Mouse (Mus musculus) cortical plate, adult 2 months (tissue): ENCODE data around the gene Mc1r. TPM values are rescaled to one million over a fixed set of nuclear protein-coding genes. Genes with fewer than 3 reads are reported as not detected.

Experiments used
- H3K27ac ChIP-seq: fragments of 200-500 bp; 2 replicates; pipeline ENCODE4 v1.5.1; 2012; ENCODE audit warnings: low read length, control low read depth, inconsistent platforms; ENCODE audit not compliant: insufficient read depth
- H3K4me1 ChIP-seq: fragments of 200-500 bp; 2 replicates; pipeline ENCODE4 v1.6.1; 2011; ENCODE audit warnings: low read length; ENCODE audit not compliant: control insufficient read depth, insufficient read depth
- H3K4me3 ChIP-seq: fragments of 200-500 bp; 2 replicates; pipeline ENCODE4 v1.5.1; 2011; ENCODE audit warnings: mild to moderate bottlenecking, low read length, control low read depth; ENCODE audit not compliant: insufficient read depth
- CTCF ChIP-seq: fragments of 200-500 bp; IDR thresholded peaks from 2 replicates; pipeline ENCODE4 v1.5.1; 2011; ENCODE audit warnings: mild to moderate bottlenecking, control low read depth, low read length; ENCODE audit not compliant: insufficient read depth; ENCODE audit errors: extremely low read depth
- POLR2A ChIP-seq: fragments of 200-500 bp; IDR thresholded peaks from 2 replicates; pipeline ENCODE4 v1.6.1; 2011; ENCODE audit warnings: mild to moderate bottlenecking, low read length, control low read depth; ENCODE audit not compliant: insufficient read depth; ENCODE audit errors: extremely low read depth
- polyA plus RNA-seq: library from polyadenylated mRNA; depleted of rRNA; stranded (reverse); fragments of >200 nt; gene quantifications from 2 replicates; pipeline ENCODE4 v1.2.3, GENCODE M21; 2012

Mc1r gene
- polyA plus RNA-seq, 1 experiment, result 0.02 TPM

DNA sequence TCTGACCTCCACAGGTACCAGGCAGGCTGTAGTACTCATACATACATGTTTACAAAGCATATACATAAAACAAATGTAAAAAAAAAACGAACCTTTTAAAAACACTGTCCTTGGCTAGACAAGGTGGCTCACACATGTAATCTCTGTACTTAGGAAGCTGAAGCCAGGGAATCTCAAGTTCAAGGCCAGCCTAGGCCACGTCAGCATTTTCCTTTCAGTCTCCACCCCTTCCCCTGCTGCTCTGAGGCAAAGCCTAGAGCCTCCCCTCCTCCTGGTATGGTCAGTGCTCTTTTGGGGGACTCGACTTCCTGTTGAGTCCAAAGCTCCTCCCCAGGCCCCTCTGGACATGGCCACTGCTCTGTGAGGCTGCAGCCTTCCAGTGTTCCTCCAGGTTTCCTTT lies 19.9 kb upstream of the Mc1r start:
- no peak for TF ChIP-seq CTCF
- TF ChIP-seq POLR2A, result no peak
- Histone ChIP-seq H3K4me1 (no peaks in the 10 kb centered on the region), H3K27ac (no peak overlapping the region), H3K4me3 (no peak overlapping the region)

DNA sequence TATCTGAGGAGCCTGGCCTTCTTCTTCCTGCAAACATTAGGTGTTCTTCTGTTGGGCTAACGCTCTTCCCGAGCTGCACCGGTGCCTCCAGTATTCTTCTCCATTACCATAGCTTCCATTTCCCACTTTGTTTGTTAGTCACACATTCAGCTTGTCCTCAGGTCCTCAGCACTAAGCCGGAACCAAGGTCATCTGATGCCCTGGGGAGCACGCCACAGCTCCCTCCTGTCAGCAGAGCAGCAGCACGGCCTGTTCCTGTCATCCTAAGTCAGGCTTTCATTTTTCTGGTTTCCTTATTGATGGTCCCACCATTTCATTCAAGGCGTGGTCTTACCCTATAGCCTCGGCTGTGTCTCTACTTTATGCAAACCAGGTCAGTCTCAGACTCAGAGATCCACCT lies 19.1 kb upstream of the Mc1r start:
- TF ChIP-seq POLR2A, result no peak
- no peak for TF ChIP-seq CTCF
- H3K27ac ChIP-seq, result no peak overlapping the region
- no peaks in the 10 kb centered on the region for H3K4me1 ChIP-seq
- no peak overlapping the region for H3K4me3 ChIP-seq

DNA sequence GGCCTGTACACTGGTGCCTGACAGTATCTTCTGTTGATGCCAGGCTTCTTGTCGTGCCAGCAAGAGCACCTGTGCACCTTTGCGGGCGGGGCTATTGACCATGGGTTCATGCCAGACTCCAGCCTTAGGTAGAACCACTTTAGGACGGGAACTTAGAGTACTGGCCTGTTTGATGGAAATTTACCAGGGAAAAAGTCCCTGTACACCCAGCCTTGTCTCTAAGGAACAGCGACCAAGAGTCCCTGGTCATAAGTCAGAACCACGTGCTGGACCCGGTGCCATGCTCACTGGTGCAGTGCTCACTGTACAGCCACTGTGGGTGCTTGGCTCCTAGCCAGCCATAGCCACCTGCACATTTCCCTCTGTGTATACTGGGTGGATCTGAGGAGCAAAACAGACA lies 17.9 kb upstream of the Mc1r start:
- Histone ChIP-seq H3K27ac (no peak overlapping the region), H3K4me3 (no peak overlapping the region), H3K4me1 (no peaks in the 10 kb centered on the region)
- TF ChIP-seq CTCF (no peak), POLR2A (no peak)

DNA sequence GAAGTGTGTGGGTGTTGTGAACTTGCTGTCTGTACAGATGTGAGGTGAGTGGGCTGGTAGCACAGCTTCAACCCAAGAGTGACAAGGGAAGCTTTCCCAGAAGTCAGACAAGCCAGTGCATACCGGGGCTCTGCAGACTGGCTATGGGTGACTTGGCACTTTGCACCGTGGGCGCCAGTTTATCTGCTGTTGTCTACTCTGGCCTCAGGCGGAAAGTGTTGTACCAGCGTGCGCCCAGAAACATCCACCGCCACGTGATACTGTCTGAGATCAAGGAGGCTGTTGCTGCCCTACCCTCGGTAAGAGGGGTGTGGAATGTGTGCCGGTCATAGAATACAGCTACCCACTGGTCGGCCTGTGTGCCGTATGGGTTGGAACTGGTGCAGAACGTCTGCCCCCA lies 8.6 kb upstream of the Mc1r start:
- no peak overlapping the region for H3K27ac ChIP-seq
- TF ChIP-seq POLR2A (no peak), CTCF (no peak)
- no peaks in the 10 kb centered on the region; the same call in 1 of the 2 replicates for H3K4me1 ChIP-seq
- H3K4me3 ChIP-seq, result no peak overlapping the region

DNA sequence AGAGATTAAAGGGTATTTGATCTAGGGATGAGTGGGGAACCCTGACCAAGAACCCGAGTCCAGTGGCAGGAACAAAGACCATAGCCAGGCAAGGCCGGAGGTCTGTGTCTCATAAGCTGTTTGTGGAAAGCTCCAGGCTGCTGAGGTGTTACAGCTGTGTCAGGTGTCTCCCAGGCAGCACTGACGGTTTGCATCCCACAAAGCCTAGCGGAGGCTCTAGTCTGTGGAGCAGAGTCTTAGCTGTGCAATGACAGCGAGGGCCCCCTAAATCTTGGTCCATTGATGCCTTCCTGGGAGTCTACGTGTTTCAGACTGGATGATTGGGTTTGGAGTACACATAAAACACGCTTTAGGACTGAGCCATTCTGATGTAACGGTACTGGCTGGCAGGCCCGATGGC lies 5.0 kb upstream of the Mc1r start:
- TF ChIP-seq CTCF, result no peak
- no peak for TF ChIP-seq POLR2A
- no peak overlapping the region for H3K27ac ChIP-seq
- no peak overlapping the region for H3K4me3 ChIP-seq

DNA sequence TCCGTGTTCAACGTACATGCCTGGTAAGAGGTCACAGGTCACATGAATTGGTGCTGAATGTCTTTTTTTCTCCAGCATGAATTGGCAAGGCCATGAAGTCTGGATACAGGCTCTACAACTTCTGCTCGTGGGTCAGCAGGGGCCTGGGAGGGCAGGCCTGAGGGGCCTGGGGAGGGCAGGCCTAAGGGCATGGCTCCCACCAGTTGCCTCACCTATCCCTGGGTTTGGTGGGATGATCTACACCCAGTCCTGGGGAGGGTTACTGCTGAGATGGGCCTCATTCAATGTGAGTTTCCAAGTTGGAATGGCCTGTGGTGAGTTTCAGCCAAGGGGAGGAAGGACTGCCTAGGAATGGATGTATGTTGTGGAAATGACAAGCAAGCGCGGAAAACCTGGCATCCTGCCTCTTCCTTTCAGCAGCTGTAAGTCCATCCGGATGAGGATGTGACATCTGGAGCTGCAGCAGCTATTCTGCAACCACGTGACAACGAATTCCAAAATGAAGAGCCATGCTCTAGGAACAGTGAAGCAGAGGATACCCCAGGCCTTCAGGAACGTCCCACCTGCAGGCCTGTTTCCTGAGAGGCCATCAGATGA lies 4.1 kb upstream of the Mc1r start:
- H3K27ac ChIP-seq, result no peak overlapping the region
- no peaks in the 10 kb centered on the region; the same call in 1 of the 2 replicates for H3K4me1 ChIP-seq

More for the DNA sequence above, 5.0 kb upstream of the Mc1r start:
- no peaks in the 10 kb centered on the region; the same call in 1 of the 2 replicates for H3K4me1 ChIP-seq

DNA sequence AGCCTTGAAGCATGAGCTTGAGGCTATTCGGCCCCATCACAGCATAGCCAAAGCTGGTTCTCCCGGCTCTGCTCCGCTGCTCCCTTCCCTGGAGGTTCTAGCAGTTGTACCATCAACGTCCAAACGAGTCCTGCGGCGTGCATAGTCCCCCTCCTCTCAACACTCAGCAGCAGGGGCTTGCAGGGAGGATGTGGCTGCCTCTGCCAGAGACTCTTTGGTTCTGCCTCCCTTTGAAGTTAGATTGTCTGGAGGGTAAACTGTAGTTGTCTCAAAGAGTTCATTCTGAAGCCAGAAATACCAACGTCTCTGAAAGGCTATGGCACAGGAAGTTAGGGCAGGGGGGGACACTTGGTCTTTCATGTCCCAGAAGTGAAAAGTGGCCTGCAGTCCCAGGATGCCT lies 2.4 kb upstream of the Mc1r start:
- Histone ChIP-seq H3K4me3 (no peak overlapping the region), H3K27ac (no peak overlapping the region), H3K4me1 (no peaks in the 10 kb centered on the region)
- TF ChIP-seq POLR2A, result no peak
- TF ChIP-seq CTCF, result no peak

More for the DNA sequence above, 4.1 kb upstream of the Mc1r start:
- TF ChIP-seq POLR2A (no peak), CTCF (no peak)
- H3K4me3 ChIP-seq, result no peak overlapping the region

DNA sequence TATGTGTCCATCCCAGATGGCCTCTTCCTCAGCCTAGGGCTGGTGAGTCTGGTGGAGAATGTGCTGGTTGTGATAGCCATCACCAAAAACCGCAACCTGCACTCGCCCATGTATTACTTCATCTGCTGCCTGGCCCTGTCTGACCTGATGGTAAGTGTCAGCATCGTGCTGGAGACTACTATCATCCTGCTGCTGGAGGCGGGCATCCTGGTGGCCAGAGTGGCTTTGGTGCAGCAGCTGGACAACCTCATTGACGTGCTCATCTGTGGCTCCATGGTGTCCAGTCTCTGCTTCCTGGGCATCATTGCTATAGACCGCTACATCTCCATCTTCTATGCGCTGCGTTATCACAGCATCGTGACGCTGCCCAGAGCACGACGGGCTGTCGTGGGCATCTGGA lies 705 bp downstream of the Mc1r start:
- H3K4me3 ChIP-seq, result no peak overlapping the region
- TF ChIP-seq CTCF (no peak), POLR2A (no peak)
- H3K27ac ChIP-seq, result no peak overlapping the region
- peaks cover 4% of the 10 kb centered on the region; the same call in 1 of the 2 replicates for H3K4me1 ChIP-seq

DNA sequence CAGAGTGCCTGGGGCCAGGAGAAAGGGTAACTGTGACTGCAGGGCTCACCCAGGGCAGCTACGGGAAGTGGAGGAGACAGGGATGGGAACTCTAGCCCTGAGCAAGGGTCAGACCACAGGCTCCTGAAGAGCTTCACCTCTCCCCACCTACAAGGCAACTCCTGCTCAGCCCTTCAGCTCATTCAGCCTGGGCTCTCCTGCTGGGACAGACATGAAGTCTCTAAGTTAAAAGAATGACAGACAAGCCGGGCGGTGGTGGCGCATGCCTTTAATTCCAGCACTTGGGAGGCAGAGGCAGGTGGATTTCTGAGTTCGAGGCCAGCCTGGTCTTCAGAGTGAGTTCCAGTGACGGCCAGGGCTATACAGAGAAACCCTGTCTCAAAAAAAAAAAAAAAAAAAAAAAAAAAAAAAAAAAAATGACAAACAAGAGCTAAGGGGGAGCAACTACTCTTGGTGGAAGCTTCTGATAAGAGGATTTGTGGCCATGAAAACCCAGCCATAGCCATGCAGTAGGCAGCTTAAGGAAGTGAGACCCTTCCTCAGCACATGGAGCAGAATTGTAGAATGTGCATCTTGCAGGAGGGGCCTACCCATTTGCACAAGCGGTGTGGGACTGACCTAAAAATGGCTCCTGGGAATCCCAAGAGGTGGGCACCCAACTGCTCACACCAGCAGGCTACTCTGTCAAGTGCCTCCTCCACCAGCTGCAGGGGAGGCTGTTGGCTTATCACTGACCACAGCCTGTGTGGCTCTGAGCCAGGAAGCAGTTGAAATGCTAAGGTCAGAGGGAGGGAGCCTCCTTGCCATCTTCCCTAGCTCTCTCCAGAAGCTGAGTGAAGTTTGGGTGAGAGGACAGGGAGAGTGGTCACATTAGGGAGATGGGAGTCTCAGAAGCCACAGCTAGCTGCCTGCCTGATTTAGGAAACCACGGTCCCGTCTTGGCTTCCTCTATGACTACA lies 2.0 kb downstream of the Mc1r start:
- H3K4me1 ChIP-seq, result peaks cover 5% of the 10 kb centered on the region; the same call in 1 of the 2 replicates
- no peak overlapping the region for H3K4me3 ChIP-seq
- no peak for TF ChIP-seq CTCF
- TF ChIP-seq POLR2A, result no peak
- no peak overlapping the region for H3K27ac ChIP-seq
